Mouse (Mus musculus) cerebellum, adult 2 months (tissue): ENCODE measurements around the gene Grm1. TPM values are rescaled to one million over a fixed set of nuclear protein-coding genes. Genes with fewer than 3 reads are reported as not detected.

Source experiments
- DNase-seq, 2 experiments: peaks; one replicate each; pipeline ENCODE4 v3.0.0; 2021
- H3K27ac ChIP-seq: fragments of 200-500 bp; 2 replicates; pipeline ENCODE4 v1.5.1; 2012; ENCODE audit warnings: low read length, control low read depth, inconsistent platforms; ENCODE audit not compliant: insufficient read depth
- H3K27me3 ChIP-seq: fragments of 200-500 bp; 2 replicates; pipeline ENCODE4 v1.6.1; 2012; ENCODE audit warnings: inconsistent platforms, mild to moderate bottlenecking, low read length, moderate library complexity; ENCODE audit not compliant: control insufficient read depth, insufficient read depth
- H3K4me1 ChIP-seq: fragments of 200-500 bp; 2 replicates; pipeline ENCODE4 v1.6.1; 2011; ENCODE audit warnings: low read length; ENCODE audit not compliant: control insufficient read depth, insufficient read depth
- H3K4me3 ChIP-seq: fragments of 200-500 bp; replicated peaks from 2 replicates; pipeline ENCODE3; 2011; ENCODE audit warnings: mild to moderate bottlenecking, low read depth, low read length, control low read depth; ENCODE audit not compliant: insufficient read depth
- CTCF ChIP-seq: fragments of 200-500 bp; IDR thresholded peaks from 2 replicates; pipeline ENCODE4 v1.5.1; 2011; ENCODE audit warnings: low read depth, mild to moderate bottlenecking, control low read depth, low read length, moderate library complexity, borderline replicate concordance; ENCODE audit not compliant: insufficient read depth
- POLR2A ChIP-seq: fragments of 200-500 bp; IDR thresholded peaks from 2 replicates; pipeline ENCODE4 v1.6.1; 2011; ENCODE audit warnings: low read length, control low read depth, borderline replicate concordance; ENCODE audit not compliant: insufficient read depth
- WGBS: fragments of 180-500 bp; shearing (Covaris S2); methylation state at CpG from one replicate; pipeline ENCODE4 v1.1.7; 2018; 5-methylcytosine and 5-hydroxymethylcytosine counted together
- polyA plus RNA-seq: library from polyadenylated mRNA; depleted of rRNA; stranded (reverse); fragments of >200 nt; gene quantifications from 2 replicates; pipeline ENCODE4 v1.2.3, GENCODE M21; 2012; rRNA removed

The Grm1 gene
- polyA plus RNA-seq = 69.6 and 84.3 TPM in 2 replicates

GRCm38 (mm10) chr10:11081611-11082398 lies at the start of gene Grm1:
TSS of gene Grm1 (minus strand) at chr10:11082356.
- TF ChIP-seq CTCF (peak; percentile 70), POLR2A (peak; percentile 40; the same call in 1 of the 2 replicates)
- 1% methylated on average over 32 of the region's 32 CpGs for WGBS
- Histone ChIP-seq H3K27me3 (no peaks in the 10 kb centered on the region), H3K27ac (peak within 1 kb of the TSS; percentile 87), H3K4me1 (peaks cover 3% of the 10 kb centered on the region; the same call in 1 of the 2 replicates), H3K4me3 (peak within 1 kb of the TSS; percentile 98)
- peak; percentile 84 to 89 for DNase-seq

DNA sequence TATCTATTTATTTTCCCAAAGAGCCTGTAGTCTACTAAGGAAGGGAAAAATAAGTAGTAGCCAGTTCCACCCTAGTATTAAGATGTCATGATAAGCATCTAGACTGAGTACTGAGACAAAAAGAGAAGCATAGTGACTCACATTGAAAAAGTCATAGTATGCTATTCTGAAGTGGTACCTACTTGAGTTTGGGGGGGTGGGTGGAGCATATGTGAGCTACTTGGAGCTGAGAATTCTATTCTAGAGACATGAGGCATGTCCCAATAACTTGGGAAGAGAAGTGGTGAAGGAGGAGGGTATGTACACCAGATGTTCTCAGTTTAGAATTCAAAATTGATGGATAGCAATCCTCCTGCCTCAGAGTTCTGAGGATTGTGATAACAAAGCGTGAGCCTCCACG lies 39.6 kb upstream of the Grm1 start:
- TF ChIP-seq CTCF (no peak), POLR2A (no peak)
- Histone ChIP-seq H3K4me3 (no peak overlapping the region), H3K4me1 (no peaks in the 10 kb centered on the region), H3K27me3 (no peaks in the 10 kb centered on the region), H3K27ac (no peak overlapping the region)
- no peak for DNase-seq
- 97% methylated on average over 2 of the region's 2 CpGs for WGBS

- 45% methylated on average over 4 of the region's 4 CpGs for WGBS
- no peak overlapping the region for H3K4me3 ChIP-seq
- no peak overlapping the region for H3K27ac ChIP-seq
- TF ChIP-seq CTCF = no peak
- no peak for TF ChIP-seq POLR2A
- no peaks in the 10 kb centered on the region for H3K27me3 ChIP-seq
- DNase-seq = no peak
- H3K4me1 ChIP-seq = no peaks in the 10 kb centered on the region
These were observed 16.4 kb upstream of the Grm1 start for GRCm38 (mm10) chr10:11098475-11099044.

- Histone ChIP-seq H3K27ac (no peak overlapping the region), H3K27me3 (no peaks in the 10 kb centered on the region), H3K4me1 (peaks cover 3% of the 10 kb centered on the region; the same call in 1 of the 2 replicates), H3K4me3 (no peak overlapping the region)
- no peak for DNase-seq
- 80% methylated on average over 3 of the region's 3 CpGs for WGBS
- TF ChIP-seq CTCF (no peak), POLR2A (no peak)
These were observed 4.2 kb upstream of the Grm1 start for GRCm38 (mm10) chr10:11086348-11086747.

GRCm38 (mm10) chr10:11080725-11081610 lies 1.2 kb downstream of the Grm1 start:
- peak in 1 of 2 experiments; percentile 63 for DNase-seq
- Histone ChIP-seq H3K27ac (peak overlapping the region; percentile 87), H3K4me3 (peak overlapping the region; percentile 98), H3K4me1 (peaks cover 3% of the 10 kb centered on the region; the same call in 1 of the 2 replicates), H3K27me3 (no peaks in the 10 kb centered on the region)
- WGBS = 2% methylated on average over 25 of the region's 25 CpGs
- TF ChIP-seq CTCF = no peak
- TF ChIP-seq POLR2A = 0 out of 2 replicates have a peak, but pooled peaks have one; percentile 24

DNA sequence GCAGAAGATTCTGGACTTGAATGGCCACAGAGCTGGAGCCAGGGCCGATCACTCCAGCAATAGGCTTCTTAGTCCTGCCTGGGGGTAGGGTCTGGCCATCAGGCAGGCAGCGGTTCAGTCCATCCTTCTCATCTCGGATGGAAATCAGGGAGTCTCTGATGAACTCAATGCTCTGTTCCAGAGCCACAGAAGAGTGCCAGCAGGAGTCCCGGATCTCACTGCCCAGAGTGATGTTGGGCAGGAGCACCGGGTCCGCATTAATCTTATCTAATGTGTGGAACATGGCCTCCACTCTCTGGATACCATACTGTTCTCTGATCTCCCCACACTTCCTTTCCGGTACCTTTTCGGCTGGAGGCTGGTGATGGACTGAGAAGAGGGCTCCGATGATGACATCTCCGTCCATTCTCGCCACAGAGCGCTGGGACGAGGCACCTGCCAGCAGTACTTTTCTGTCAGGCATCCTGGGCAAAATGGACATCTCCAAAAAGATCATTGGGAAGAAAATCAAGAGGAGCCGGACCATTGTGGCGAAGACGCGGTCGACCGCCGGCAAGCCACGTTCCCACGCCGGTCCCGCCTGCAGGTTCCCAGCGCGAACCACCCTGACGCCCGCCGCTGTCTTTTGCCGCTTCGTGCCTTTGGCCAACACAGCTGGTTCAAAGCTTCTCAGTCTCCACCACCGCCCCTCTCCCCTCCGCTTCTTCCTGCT lies 2.0 kb downstream of the Grm1 start:
- DNase-seq = peak; percentile 63 to 73
- 2% methylated on average over 33 of the region's 33 CpGs for WGBS
- peak overlapping the region; percentile 98 for H3K4me3 ChIP-seq
- peak overlapping the region; percentile 85 for H3K27ac ChIP-seq
- TF ChIP-seq CTCF (no peak), POLR2A (0 out of 2 replicates have a peak, but pooled peaks have one; percentile 32)
- H3K4me1 ChIP-seq = peaks cover 6% of the 10 kb centered on the region; the same call in 1 of the 2 replicates
- no peaks in the 10 kb centered on the region for H3K27me3 ChIP-seq

DNA sequence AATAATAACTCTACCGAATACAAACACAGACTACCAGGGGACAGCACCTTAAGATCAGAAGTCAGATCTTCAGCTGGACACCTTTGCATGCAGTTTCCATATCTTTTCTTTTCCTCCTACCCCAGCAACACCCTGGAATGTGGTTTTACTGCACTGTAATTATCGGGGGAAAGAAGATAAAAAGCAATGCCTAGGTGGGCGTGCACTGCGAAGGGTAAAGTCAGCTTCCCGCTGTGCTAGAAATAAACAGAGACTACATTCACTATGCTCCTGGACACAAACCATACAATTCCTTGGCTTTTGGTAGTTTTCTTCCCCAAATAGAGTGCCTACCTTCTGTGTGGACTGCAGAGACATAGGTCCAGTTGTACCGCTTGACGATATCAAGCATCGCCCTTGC lies 2.6 kb downstream of the Grm1 start:
- H3K27ac ChIP-seq = peak overlapping the region; percentile 85
- 8% methylated on average over 8 of the region's 8 CpGs for WGBS
- peak overlapping the region; percentile 98 for H3K4me3 ChIP-seq
- H3K4me1 ChIP-seq = peaks cover 7% of the 10 kb centered on the region; the same call in 1 of the 2 replicates
- TF ChIP-seq CTCF (no peak), POLR2A (no peak)
- H3K27me3 ChIP-seq = no peaks in the 10 kb centered on the region
- DNase-seq = peak in 1 of 2 experiments; percentile 36
